Mouse (Mus musculus) heart, postnatal 36 days (tissue): ENCODE measurements around the gene Ccdc190. TPM values are rescaled to one million over a fixed set of nuclear protein-coding genes. Genes with fewer than 3 reads are reported as not detected.

Experiments used
- DNase-seq, 2 experiments: peaks; one replicate each; pipeline ENCODE4 v3.0.0; 2021 to 2022
- intact Hi-C: fragments of 180-260 bp; cut with DNase I; formaldehyde crosslinking; loops from one replicate; pipeline ENCODE4 v1.15.1; 2025
- total RNA-seq, 2 experiments: library from RNA; stranded (reverse); gene quantifications; 2 replicates each; pipeline ENCODE4 v1.2.3; 2021

Ccdc190 gene
- total RNA-seq, result not detected

DNA sequence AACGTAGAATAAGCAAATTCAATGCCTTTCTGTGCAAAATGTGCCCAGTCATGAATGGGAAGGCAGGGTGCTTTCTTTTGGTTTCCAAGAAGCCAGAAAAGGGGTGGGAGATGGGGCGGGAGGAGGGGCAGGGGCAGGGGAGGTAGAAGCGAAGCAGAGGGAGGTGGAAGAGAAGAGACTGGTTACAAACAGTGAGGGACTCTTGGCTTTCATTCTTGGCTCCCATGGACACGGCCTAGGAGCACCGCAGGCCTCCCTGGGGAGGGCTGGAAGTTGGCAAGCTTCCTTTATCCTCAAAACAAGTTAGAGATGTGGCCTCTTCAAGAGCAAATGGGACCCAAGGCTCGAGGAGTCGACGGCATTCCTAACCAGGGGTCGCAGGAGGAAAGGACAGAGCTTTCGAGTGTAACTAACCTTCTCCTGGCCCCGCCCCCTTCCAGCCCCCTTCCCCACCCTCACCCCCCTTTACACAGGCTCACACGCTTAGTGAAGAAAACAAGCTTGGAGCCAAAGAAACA, at the start of gene Ccdc190:
Gene Ccdc190 (plus strand): TSS at position 195 of the 518 bp plus-strand sequence.
- intact Hi-C loops, result no loop called here
- peak; percentile 41 to 49 for DNase-seq

DNA sequence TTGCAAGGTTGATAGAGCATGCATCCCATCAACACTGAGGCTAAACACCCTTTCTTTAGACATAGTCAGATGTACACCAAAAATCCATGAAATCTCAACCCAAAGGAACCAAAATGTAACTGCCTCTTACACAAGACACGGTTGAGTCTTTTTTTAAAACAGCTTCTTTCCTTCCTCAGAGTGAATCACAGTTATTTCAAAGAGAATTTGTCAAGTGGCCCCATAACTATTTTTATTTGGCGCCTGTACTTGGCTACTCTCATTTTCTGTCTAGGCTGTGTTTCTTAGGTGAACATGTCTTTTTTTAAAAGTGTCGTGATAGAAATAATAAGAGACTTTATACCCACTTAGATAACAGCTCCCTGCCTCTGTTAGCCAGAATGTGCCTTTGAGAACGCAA, 49.4 kb upstream of the Ccdc190 start:
- DNase-seq, result no peak
- intact Hi-C loops, result no loop called here

DNA sequence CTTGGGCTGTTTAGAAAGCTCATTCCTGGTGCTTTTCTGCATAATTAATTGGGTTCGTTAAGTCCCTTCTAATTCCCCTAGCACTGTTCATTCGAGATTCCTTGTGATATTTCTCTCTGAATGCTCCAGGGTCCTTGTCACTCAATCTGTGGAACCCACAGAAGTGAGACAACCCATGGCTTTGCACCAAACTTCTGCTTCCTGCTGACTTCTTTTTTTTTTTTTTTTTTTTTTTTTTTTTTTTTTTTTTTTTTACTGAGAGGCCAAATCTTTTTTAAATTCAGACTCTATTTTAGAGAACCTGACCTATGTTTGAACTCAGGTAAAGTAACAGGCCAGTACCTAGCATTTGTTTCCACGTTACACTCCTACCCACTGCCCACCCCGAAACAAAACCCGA, 48.3 kb upstream of the Ccdc190 start:
- DNase-seq, result no peak
- intact Hi-C loops, result no loop called here

DNA sequence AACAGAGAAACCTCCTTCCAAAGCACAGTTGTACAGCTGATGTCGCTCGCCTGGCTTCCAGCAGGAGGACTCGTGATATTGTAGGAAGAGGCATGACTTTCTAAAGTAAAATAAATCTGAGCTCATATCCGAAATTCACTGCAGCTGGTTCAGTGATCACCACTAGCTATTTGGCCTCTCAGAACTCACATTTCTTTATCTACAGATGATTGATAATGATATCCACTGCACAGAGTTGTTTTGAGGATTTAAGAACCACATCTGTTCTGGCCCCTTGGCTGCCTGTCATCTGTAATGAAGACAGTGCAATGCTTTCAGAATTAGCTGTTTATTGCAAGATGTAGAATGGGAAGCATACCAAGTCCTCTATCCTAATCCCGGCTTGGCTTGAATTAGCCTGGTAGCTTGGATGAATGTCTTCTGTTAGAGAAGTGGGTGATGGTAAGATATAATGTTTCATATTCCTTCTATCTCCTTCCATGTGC, 45.3 kb upstream of the Ccdc190 start:
- intact Hi-C loops, result no loop called here
- DNase-seq, result peak in 1 of 2 experiments; percentile 5

DNA sequence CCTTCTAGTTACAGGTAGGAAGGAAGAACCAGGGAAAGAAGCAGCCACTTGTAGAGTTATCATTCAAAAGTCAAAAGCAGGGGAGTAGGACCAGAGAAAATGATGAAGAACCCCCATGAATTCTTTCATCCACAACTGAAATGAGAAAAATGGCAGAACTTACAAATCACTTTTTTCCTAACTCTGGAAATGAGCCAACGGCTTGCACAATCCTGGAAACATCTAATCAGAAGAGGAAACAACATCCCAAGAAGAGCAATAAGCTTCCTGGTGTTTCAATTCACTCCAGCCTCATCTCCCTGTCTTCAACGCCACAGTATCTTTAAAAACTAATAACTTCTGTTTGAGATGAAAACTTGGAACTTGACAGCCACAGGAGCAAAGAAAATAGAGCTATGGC, 39.2 kb upstream of the Ccdc190 start:
- no peak for DNase-seq
- intact Hi-C loops, result no loop called here

DNA sequence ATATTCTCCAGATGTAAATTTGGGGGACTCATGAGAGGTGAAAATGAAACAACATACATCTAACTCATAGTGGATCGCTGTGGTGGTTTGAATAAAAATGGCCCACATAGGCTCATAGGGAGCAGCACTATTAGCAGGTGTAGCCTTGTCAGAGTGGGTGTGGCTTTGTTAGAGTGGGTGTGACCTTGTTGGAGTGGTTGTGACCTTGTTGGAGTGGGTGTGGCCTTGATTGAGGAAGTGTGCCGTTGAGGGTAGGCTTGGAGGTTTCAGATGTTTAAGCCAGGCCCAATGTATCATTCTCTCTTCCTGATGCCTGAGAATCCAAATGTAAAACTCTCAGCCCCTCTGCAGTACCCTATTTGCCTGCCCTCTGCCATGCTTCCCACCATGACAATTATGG, 34.5 kb upstream of the Ccdc190 start:
- no peak for DNase-seq
- intact Hi-C loops, result no loop called here

DNA sequence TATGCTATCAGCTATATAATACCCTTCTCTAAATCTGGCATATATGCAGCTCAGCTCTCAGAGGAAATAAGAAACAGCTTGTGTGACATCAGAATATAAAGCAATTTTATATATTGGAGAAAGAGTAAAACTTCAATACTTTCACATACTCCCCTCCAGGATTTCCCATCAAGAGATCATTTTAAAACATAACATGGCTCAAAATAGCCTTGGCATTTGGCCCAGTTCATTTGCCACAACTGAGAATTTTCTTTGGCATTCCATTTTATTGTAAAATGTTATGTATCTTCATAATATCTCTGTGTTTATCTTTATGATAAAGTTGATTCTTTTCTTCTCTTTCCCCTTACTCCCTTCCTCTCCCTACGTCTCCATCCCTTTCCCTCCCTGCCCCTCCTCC, 32.8 kb upstream of the Ccdc190 start:
- intact Hi-C loops, result no loop called here
- no peak for DNase-seq

DNA sequence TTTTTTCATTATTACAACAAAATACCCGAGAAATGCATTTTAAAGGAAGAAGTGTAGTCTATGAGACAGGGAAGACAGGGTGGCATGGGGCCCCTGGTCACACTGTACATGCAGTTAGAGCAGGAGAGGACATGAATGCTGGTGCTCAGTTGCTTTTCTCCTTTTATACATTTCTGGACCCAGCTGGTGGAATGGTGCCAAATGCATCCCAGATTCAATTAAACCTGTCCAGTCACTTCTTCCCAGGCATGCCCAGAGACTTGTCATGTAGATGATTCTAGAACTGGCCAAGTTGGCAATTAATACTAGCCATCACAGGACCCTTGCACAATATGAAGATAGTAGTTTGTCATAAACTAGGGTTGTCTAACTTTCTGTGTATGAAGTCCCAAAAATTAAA, 30.5 kb upstream of the Ccdc190 start:
- DNase-seq, result no peak
- intact Hi-C loops, result no loop called here

DNA sequence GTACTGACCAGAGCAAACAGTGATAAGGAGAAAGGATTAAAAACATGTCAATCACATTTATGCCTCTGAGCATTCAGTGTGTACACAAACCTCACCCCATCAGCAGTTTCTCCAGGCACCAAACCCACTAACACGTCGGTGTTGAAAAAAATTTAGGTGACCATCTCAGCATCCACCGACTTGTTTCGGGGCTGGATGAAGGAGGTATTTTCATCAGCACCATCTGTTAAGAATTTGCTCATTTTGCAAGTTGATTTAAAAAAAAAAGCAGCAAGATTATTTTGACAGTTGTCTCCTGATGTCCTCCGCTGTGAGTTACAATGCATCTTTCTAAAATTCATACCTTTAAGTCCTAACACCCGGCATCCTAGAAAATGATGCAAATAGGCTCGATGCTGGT, 29.8 kb upstream of the Ccdc190 start:
- intact Hi-C loops, result no loop called here
- DNase-seq, result no peak

DNA sequence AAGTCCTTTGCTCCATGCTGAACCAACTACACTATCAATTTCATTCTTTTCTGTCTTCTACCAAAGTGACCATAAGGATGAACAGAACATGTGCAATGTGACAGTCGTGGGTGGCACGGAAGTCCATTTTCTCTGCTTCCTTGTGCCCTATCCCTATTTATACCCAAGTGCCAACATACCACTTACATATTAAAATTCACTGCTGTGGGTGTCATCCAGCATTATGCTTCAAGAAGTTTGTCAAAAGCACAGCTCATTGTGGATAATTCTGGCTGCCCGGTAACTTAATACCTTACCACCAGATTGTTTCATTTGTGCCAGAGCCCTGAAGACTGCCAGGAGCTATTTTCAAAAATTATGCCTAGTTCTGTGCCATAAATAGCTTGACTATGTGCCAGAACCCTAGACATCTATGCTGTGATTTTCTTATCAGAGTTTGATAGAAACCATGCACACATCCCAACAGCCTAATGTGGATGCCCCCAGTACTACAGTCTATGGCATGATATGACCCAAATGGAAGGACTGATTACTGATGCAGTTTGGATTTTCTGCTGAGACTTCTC, 27.6 kb upstream of the Ccdc190 start:
- intact Hi-C loops, result no loop called here
- DNase-seq, result no peak

DNA sequence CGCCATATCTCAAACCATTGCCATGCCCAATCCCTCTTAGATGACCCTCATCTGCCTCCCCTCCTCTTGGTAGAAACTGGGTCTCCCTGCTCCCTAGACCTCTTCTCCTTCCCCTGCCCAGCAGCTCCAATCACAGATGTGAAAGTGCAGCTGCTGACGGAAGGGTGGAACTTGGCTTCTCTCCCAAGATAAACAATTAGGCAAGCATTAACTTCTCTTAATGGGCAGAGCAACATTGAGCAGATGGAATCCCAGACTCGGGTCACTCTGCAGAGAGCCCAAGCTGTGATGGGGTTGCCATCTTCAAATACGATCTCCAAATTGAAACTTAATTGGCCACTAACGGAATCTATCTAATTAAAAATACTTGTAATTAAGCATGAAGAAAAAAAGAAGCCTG, 19.3 kb upstream of the Ccdc190 start:
- intact Hi-C loops, result no loop called here
- DNase-seq, result no peak

DNA sequence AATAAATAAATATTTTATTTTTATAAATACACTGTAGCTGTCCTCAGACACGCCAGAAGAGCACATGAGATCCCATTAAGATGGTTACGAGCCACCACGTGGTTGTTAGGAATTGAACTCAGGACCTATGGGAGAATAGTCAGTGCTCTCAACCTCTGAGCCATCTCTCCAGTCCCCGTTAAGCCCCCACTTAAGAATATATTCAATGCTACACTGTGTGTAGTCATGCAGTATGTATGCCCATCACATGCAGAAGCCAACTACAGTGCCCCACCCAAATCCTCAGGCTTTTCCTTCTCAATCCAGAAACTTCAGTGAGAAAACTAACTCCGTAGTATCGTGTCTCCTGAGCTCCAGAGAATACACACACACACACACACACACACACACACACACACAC, 18.8 kb upstream of the Ccdc190 start:
- intact Hi-C loops, result loop anchor here (10.0 kb wide), 1 partner anchor 1965 kb away; no protein-coding TSS in a partner anchor
- DNase-seq, result no peak

DNA sequence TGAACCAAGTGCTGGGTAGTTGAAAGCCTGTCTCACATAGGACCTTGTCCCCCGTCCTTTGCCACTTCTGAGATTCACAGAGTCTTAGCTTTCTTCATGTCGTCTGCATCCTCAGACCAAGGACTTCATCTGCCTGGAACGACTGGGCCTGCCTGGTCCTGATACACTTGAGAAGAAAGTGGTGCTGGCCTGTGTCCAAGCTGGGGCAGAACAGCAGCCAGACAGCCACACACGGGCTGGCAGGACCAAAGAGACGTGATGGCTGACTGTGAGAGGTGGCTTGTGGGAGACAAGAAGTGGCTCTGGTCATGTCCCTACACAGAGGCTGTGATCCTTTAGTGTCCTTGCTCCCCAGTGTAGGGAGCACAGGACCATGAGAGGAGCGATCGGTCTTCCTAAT, 17.7 kb upstream of the Ccdc190 start:
- no peak for DNase-seq

DNA sequence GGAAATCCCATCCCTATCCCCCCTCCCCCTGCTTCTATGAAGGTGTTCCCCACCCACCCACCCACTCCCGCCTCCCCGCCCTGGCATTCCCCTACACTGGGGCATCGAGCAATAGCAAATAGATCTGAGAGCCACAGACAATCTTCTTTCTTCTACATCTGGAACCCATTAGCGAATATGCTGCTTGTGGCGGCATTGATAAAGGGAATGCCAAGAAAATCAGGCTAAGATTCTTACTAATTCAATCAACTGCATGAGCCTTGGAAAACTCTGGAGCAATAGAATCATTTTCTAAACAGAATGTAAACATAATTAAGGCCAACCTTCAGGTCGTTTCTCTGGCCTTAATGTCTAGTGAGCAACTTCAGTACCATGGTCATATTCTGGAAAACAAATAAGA, 16.9 kb upstream of the Ccdc190 start:
- no peak for DNase-seq
- intact Hi-C loops, result loop anchor here (10.0 kb wide), 1 partner anchor 1967 kb away; no protein-coding TSS in a partner anchor

More for the DNA sequence above, 17.7 kb upstream of the Ccdc190 start:
- intact Hi-C loops, result loop anchor here (10.0 kb wide), 1 partner anchor 1966 kb away; no protein-coding TSS in a partner anchor

DNA sequence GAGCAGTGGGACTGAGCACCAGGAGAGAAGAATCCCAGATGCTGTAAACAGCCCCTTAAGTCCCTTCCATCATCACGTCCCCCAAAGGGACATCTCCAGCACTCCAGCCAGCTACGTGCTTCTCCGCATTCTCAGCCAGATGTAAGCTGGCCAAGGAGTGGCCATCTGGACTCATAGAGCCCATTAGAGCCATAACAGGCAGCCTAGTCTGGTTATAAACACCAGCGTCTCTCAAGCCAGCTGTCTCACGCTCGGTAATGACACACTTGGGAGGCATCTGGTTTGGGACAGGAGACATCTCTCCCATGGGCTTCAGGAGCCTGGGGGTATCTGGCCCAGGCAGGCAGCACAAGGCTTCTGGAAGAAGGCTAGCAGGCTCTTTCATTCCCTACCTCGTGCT, 11.8 kb upstream of the Ccdc190 start:
- intact Hi-C loops, result loop anchor here (5.0 to 10.0 kb wide), 2 partner anchors 169 to 1972 kb away; partner anchors contain the start of gene Rgs4
- peak; percentile 25 to 42 for DNase-seq

DNA sequence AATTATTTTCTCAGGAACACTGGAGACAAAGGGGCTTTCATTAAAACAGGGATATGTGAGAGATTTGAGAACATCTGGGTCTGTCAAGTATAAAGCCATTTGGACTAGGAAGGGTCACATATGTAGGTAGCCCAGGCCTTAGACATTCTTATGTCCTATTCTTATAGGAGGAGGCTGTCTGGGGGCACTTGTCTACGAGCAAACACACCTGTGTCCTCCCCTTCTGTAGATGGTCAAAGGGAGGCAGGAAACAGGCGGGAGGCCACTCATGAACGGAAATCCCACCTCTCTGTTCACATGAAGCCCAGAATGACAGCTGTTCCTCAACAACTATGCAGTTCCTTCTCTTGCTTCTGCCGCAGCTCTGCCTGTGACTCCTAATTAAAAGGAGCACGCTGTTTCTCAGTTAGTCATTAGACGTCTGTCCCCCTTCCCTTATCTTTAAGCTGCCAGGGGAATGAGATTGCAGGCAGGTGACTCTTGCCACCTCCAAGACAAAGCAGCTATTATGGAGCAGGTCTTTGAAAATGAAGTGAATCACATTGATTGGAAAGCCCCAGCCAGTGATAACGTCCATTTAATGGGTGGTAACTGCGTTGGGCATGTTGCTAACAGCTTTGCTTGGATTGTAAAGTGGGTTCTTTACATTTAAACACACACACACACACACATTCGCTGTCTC, 11.2 kb upstream of the Ccdc190 start:
- no peak for DNase-seq
- intact Hi-C loops, result loop anchor here (5.0 to 10.0 kb wide), 2 partner anchors 170 to 1972 kb away; partner anchors contain the start of gene Rgs4

DNA sequence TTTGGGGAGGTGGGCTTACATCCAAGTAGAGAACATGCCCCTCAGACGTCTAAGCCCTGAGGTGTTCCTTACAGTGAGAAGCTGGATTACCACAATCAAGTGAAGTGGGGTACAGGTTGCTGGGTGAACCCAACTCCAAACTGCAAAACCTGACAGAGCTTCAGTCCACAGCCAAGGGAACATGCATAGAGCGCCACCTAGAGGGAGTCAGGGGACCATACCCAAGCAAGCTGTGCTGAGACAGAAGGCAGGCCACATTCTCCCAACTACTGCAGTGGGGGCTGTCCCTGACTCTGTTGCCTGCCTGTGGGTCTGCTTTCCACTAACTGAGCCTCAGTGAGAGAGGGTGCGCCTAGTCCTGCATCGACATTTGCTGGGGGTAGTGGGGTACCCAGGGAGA, 10.4 kb upstream of the Ccdc190 start:
- intact Hi-C loops, result loop anchor here (1.0 to 10.0 kb wide), 3 partner anchors 171 to 1973 kb away; partner anchors contain the start of gene Rgs4

DNA sequence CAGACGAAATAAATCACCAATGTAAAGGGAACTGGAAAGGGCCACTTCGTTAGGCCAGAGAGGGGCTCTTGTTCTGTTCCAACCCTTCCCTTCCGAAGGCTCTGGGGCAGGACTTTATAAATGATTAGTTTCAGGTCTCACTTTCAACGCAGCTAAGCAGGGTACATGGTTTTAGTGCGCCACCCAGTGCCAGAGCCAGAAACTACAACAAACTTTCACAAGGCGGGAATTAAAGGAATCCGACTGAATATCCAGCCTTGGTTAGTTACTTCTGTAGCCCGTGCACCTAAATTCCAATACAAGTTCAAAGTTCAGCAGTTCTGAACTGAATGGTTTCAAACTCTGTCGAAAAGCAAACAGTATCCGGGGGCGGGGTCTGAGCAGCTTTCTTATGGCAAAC, 9.2 kb upstream of the Ccdc190 start:
- intact Hi-C loops, result loop anchor here (1.0 to 10.0 kb wide), 3 partner anchors 172 to 1974 kb away; partner anchors contain the start of gene Rgs4
- DNase-seq, result peak; percentile 74 to 85

More for the DNA sequence above, 10.4 kb upstream of the Ccdc190 start:
- peak; percentile 37 to 62 for DNase-seq

DNA sequence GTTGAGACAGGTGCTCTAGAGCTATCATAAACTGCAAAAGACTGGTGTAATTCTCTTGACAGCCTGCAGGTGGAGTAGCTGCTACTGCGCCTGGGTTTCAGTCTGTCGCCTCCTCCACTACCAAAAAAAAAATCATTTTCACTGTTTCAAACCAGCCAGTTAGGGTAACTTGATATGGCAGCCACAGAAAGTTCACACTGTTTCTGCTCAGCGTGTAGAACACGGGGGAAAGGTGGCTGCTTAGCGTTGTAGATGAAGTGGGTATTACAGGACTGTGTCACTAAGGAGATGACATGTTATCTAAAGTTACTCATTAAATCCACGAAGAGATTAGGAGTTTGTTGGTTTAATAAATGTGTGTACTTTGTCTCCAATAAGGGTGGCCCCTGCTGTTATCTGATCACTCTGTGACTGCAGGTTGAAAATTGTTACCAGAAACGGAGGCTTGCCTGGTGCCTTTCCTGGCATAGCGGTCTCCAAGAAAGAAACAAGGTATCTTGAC, 6.7 kb upstream of the Ccdc190 start:
- intact Hi-C loops, result loop anchor here (5.0 kb wide), 1 partner anchor 216 kb away; no protein-coding TSS in a partner anchor
- peak in 1 of 2 experiments; percentile 21 for DNase-seq

DNA sequence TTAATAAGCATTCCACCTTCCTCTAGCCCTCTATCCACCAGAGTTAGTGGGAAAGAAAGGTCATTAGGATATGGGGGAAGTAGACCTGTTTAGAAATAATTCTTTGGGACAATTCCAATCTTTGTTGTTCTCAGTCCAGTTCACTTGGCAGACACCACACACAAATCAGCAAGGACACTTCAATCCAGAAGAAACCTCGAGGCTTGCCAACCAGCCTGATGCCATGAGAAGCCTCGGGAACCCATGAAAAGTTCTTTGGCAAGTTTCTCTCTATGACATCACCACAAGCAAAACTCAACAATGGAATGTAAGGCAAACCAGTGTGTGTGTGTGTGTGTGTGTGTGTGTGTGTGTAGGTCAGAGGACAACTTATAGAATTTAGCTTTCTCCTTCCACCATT, 3.9 kb upstream of the Ccdc190 start:
- no peak for DNase-seq
- intact Hi-C loops, result loop anchor here (5.0 kb wide), 1 partner anchor 213 kb away; no protein-coding TSS in a partner anchor

DNA sequence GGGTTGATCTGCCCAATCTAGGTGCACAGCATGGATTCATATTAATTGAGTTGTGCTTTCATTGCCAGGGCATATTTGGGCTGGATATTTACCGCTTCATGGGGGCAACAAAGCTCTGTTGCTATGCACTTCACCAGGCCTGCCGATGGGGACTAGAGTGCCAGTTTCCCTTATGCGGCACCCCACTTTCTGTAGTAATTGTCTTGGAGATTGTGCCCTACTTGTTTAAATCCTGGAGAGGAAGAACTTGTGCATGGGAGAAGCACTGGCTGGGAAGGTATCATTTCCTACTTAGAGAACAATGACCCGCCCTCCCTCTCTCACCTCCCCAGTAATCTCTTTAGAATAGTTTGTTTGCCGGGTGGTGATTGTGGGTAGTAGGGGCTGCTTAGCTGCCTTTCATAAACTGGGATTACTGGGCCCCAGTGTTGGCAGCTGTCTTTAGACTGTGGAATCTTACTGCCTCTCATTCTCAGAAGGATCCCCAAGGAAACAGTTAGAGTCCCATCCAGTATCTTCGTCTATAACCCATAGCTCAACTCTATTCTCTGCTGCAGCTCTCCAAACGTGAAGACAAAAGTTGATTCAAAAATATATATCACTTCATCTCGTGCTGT, 587 bp upstream of the Ccdc190 start:
- intact Hi-C loops, result no loop called here
- no peak for DNase-seq
